Mouse (Mus musculus) heart, postnatal 0 days (tissue): ENCODE results near the gene Gkn3.

Experiments used
- CTCF ChIP-seq: IDR thresholded peaks from 2 replicates; pipeline ENCODE4 v1.5.1; 2016; ENCODE audit warnings: antibody characterized with exemption, control low read depth, low read depth
- EP300 ChIP-seq: IDR thresholded peaks from 2 replicates; pipeline ENCODE4 v1.6.1; 2016; ENCODE audit warnings: antibody characterized with exemption, low read depth

DNA sequence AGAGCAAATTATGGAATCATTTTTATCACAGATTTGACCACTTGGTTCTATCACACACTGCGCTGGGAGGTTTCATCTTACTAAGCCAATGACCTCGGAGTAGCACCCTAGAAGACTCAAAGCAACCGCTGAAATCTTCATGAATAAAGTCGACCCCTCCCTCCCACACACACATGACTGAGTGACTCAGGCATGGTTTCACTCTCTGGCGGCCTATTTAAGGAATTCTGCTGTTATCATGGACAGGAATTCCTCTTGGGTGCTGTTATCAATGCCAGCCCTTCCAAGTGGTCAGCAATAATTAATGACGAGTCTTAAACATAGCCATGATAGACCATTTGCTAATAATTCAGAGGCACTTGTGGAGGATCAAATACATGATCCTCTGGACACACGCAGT is 33.6 kb upstream of the Gkn3 start:
- no peak for TF ChIP-seq CTCF
- no peak for TF ChIP-seq EP300
